Mouse (Mus musculus): ENCODE data around the gene Adi1. TPM values are rescaled to one million over a fixed set of nuclear protein-coding genes. Genes with fewer than 3 reads are reported as not detected.

The Adi1 gene
- total RNA-seq, 1 experiment, result 25.3 TPM

- Histone ChIP-seq H3K9me3 (ENCODE audit: control insufficient read depth, insufficient read depth, low read depth, low read length) (no peaks in the 10 kb centered on the region), H3K4me1 (ENCODE audit: control insufficient read depth in 2 of 2, insufficient read depth in 2 of 2, low read length in 2 of 2, poor library complexity in 1 of 2) (peaks cover 0 to 11% of the 10 kb centered on the region in 2 experiments; a peak in 1 of 4 replicates), H3K9ac (ENCODE audit: insufficient read depth, low read depth, low read length, poor library complexity, severe bottlenecking) (no peak overlapping the region), H3K36me3 (ENCODE audit: control insufficient read depth, insufficient read depth, low read length, poor library complexity, severe bottlenecking) (peaks cover 18% of the 10 kb centered on the region), H3K4me3 (ENCODE audit: insufficient read depth in 1 of 2, low read depth in 1 of 2, low read length in 2 of 2, poor library complexity in 1 of 2, severe bottlenecking in 1 of 2) (no peak overlapping the region), H3K27ac (ENCODE audit: insufficient read depth, low read depth, low read length, poor library complexity, severe bottlenecking) (no peak overlapping the region; the same call in 1 of the 2 replicates)
- DNase-seq (ENCODE audit: low read depth, low spot score), result no peak
- in situ Hi-C loops (cut with MboI; ENCODE audit: low sequenced_read_pairs in 2 of 2, unreplicated experiment in 2 of 2), result no loop called here
- no peak for TF ChIP-seq ZNF384 (IDR thresholded peaks at IDR 0.05; ENCODE audit: low read depth, low read length)
- TF ChIP-seq ZC3H11A (IDR thresholded peaks at IDR 0.05; ENCODE audit: borderline replicate concordance, low read depth, low read length), result no peak
- TF ChIP-seq HCFC1 (IDR thresholded peaks at IDR 0.05; ENCODE audit: borderline replicate concordance, insufficient read depth, low read length), result no peak
- TF ChIP-seq CHD2 (IDR thresholded peaks at IDR 0.05; ENCODE audit: low read depth, low read length), result no peak
- TF ChIP-seq MAFK (IDR thresholded peaks at IDR 0.05; ENCODE audit: insufficient read depth, low read depth, low read length), result no peak
Observed at GRCm38 (mm10) chr12:28726204-28726603, 51.2 kb downstream of the Adi1 start.

- H3K4me3 ChIP-seq (ENCODE audit: insufficient read depth in 1 of 2, low read depth in 1 of 2, low read length in 2 of 2, poor library complexity in 1 of 2, severe bottlenecking in 1 of 2), result no peak overlapping the region
- in situ Hi-C loops (cut with MboI; ENCODE audit: low sequenced_read_pairs in 2 of 2, unreplicated experiment in 2 of 2), result no loop called here
- H3K27ac ChIP-seq (ENCODE audit: insufficient read depth, low read depth, low read length, poor library complexity, severe bottlenecking), result no peak overlapping the region
- peaks cover 11% of the 10 kb centered on the region; the same call in 1 of the 2 replicates for H3K36me3 ChIP-seq (ENCODE audit: control insufficient read depth, insufficient read depth, low read length, poor library complexity, severe bottlenecking)
- H3K9ac ChIP-seq (ENCODE audit: insufficient read depth, low read depth, low read length, poor library complexity, severe bottlenecking), result no peak overlapping the region
- DNase-seq (ENCODE audit: low read depth, low spot score), result no peak
- H3K9me3 ChIP-seq (ENCODE audit: control insufficient read depth, insufficient read depth, low read depth, low read length), result no peaks in the 10 kb centered on the region
- H3K4me1 ChIP-seq (ENCODE audit: control insufficient read depth in 2 of 2, insufficient read depth in 2 of 2, low read length in 2 of 2, poor library complexity in 1 of 2), result peaks cover 0 to 11% of the 10 kb centered on the region in 2 experiments; a peak in 1 of 4 replicates
- TF ChIP-seq CHD2 (IDR thresholded peaks at IDR 0.05; ENCODE audit: low read depth, low read length), result no peak
- TF ChIP-seq HCFC1 (IDR thresholded peaks at IDR 0.05; ENCODE audit: borderline replicate concordance, insufficient read depth, low read length), result no peak
- TF ChIP-seq ZNF384 (IDR thresholded peaks at IDR 0.05; ENCODE audit: low read depth, low read length), result no peak
- TF ChIP-seq ZC3H11A (IDR thresholded peaks at IDR 0.05; ENCODE audit: borderline replicate concordance, low read depth, low read length), result no peak
- no peak for TF ChIP-seq MAFK (IDR thresholded peaks at IDR 0.05; ENCODE audit: insufficient read depth, low read depth, low read length)
Observed at GRCm38 (mm10) chr12:28727061-28727460, 52.0 kb downstream of the Adi1 start.

Other genes starting within 250 kb of the Adi1 start
- gene Dcdc2c, start 122.8 kb upstream of the Adi1 start, total RNA-seq (2012; rRNA removed), result 0.71 and 1.3 TPM in 2 replicates
- gene Allc, start 92.7 kb upstream of the Adi1 start, total RNA-seq (2012; rRNA removed), result not detected in 2 replicates
- 0.18 TPM in 1 of 2 replicates, not detected in the other for gene Colec11, start 51.9 kb upstream of the Adi1 start, total RNA-seq (2012; rRNA removed)
- gene Rps7, start 39.3 kb upstream of the Adi1 start, total RNA-seq (2012; rRNA removed), result 1,340 and 1,705 TPM in 2 replicates
- gene Rnaseh1, start 25.6 kb upstream of the Adi1 start, total RNA-seq (2012; rRNA removed), result 29.5 and 32.8 TPM in 2 replicates
- 18.9 and 20.4 TPM in 2 replicates for gene Trappc12, start 75.2 kb downstream of the Adi1 start, total RNA-seq (2012; rRNA removed)
- gene Eipr1, start 76.6 kb downstream of the Adi1 start, total RNA-seq (2012; rRNA removed), result 41.5 and 43.7 TPM in 2 replicates